Mouse (Mus musculus): ENCODE results near the gene Kdf1. TPM values are rescaled to one million over a fixed set of nuclear protein-coding genes. Genes with fewer than 3 reads are reported as not detected.

Kdf1 gene
- polyA plus RNA-seq, 1 experiment from 2014 or later, result 4.1 TPM

DNA sequence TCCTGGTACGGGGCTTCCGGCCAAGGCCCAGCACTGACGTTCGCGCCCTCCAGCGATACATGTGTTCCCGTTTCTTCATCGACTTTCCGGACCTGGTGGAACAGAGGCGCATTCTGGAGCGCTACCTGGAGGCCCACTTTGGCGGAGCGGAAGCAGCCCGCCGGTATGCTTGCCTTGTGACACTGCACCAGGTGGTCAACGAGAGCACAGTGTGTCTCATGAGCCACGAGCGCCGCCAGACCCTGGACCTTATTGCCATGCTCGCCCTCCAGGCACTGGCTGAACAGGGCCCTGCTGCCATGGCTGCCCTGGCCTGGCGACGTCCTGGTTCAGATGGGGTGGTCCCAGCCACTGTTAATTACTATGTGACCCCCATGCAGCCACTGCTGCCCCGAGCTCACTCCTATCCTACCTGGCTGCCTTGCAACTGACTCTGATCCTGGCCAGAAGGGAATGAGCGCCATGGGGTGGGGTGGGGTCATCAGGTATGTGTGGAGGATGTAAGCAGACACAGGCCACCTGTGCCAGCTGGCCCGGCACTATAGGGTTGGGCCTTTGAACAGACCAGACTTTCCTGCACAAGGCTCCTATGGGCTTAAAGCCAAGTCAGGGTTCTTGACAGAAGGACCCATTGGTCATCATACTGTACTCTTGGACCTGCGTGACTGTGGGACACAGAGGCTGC is 31.9 kb upstream of the Kdf1 start:
- no peak overlapping the region for H3K4me3 ChIP-seq
- WGBS, result 92% methylated on average over 26 of the region's 26 CpGs

DNA sequence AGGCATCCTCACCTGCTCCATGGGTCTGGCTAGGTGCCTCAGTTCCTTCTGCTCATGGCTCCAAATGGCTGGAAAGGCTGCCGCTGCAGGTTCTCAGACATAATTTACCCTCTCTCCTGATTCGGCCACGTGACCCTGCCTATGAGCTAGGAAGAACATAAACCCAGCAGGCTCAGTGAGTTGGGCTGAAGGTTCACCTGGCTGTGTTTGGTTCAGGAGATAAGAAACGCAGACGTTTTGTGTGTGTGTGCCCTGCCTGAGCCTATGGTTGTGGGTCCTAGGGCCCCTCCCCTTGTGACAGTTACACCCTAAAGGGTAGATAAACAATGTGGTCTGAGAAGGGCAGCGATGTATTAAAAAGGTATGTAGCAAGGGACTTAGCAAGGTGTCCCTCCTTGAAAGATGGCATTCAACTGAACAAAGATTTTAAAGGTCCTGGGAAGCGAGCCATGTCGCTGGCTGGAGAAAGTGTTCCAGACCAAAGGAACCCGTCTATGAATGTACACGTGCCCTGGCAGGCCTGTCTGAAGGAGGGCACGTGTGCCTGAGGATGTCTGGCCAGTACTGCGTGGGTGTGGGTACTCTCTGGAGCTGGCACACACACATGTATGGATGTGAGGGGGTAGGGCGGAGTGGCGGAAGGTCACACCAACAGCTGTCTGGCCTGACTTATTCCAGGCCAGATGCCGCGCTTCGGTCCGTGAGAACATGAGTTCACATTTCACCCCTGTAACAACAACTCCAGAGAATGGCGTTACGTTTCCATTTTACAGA is 30.0 kb upstream of the Kdf1 start:
- WGBS, result 86% methylated on average over 20 of the region's 20 CpGs
- Histone ChIP-seq H3K4me3 (no peak overlapping the region), H3K9me3 (no peaks in the 10 kb centered on the region), H3K27me3 (ENCODE audit: poor library complexity, severe bottlenecking) (peaks cover 24% of the 10 kb centered on the region), H3K27ac (no peak overlapping the region), H3K4me1 (peaks cover 41% of the 10 kb centered on the region), H3K36me3 (replicated peaks) (no peaks in the 10 kb centered on the region)
- no peak for DNase-seq (ENCODE audit: extremely low spot score, low spot score)

More for the DNA sequence above, 31.9 kb upstream of the Kdf1 start:
- no peaks in the 10 kb centered on the region for H3K9me3 ChIP-seq
- H3K27me3 ChIP-seq (ENCODE audit: poor library complexity, severe bottlenecking), result peaks cover 35% of the 10 kb centered on the region
- H3K36me3 ChIP-seq (replicated peaks), result no peaks in the 10 kb centered on the region
- peaks cover 36% of the 10 kb centered on the region for H3K4me1 ChIP-seq
- H3K27ac ChIP-seq, result no peak overlapping the region
- DNase-seq (ENCODE audit: extremely low spot score, low spot score), result no peak

DNA sequence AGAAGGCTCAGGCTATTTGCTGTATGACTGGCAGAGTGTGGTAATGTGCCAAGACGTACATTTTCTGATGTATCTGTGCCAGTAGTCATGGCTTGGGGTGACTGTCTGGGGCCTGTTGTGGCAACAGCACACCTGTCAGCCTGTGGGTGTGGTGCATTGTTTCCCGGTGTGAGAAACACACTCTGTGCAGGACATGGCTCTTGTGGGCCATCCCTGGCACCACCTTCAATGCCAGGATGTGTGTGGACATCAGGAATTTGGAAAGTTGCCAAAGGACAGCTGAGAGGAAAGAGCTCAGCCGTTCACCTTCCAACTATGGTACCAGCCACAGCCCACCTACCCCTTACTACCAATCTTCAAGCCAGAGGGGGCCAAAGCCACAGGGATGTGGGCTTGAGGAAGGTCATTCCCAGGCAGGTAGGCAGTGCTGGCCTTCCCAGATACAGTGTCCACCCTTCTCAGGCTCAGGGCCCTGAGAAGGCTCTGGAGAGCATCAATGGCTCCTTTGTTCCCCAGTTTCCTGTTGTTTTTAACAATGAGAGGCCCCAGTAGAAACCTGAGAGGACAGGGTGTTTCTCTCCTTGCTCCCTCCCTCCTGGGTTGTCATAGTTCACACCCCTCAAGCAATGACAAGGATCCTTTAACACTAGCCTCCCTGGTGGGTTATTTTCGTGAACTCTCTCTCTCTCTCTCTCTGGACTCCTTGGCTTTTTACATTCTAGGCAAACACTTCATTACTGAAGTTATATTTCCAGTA is 29.1 kb upstream of the Kdf1 start:
- no peak for DNase-seq (ENCODE audit: extremely low spot score, low spot score)
- WGBS, result 67% methylated on average over 4 of the region's 4 CpGs
- no peaks in the 10 kb centered on the region for H3K9me3 ChIP-seq
- peak overlapping the region; percentile 6; the same call in 1 of the 2 replicates for H3K27ac ChIP-seq
- peaks cover 40% of the 10 kb centered on the region for H3K4me1 ChIP-seq
- H3K27me3 ChIP-seq (ENCODE audit: poor library complexity, severe bottlenecking), result peaks cover 24% of the 10 kb centered on the region
- H3K36me3 ChIP-seq (replicated peaks), result no peaks in the 10 kb centered on the region
- H3K4me3 ChIP-seq, result no peak overlapping the region

DNA sequence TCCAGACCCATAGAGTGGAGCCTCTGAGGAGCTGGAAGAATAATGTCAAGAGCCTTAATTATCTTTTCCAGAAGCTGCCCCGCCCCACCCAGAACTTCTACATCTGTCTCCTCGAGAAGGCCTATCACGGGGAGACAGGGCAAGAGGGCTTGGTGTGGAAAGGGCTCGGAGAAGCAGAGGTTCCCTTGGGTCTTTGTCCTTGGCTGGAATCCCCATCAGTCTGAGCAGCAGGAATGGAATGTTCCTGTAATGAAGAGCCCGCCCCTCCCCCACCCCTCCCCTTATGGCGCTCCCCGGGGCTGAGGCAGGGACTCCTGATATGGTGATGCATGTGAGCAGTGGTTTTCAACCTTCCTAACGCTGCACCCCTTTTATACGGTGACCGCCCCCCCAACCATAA is 27.0 kb upstream of the Kdf1 start:
- H3K27me3 ChIP-seq (ENCODE audit: poor library complexity, severe bottlenecking), result peaks cover 38% of the 10 kb centered on the region
- H3K36me3 ChIP-seq (replicated peaks), result no peaks in the 10 kb centered on the region
- no peak for DNase-seq (ENCODE audit: extremely low spot score, low spot score)
- H3K4me1 ChIP-seq, result peaks cover 39% of the 10 kb centered on the region
- no peak overlapping the region for H3K27ac ChIP-seq
- WGBS, result 39% methylated on average over 10 of the region's 10 CpGs
- H3K4me3 ChIP-seq, result no peak overlapping the region
- no peaks in the 10 kb centered on the region for H3K9me3 ChIP-seq

DNA sequence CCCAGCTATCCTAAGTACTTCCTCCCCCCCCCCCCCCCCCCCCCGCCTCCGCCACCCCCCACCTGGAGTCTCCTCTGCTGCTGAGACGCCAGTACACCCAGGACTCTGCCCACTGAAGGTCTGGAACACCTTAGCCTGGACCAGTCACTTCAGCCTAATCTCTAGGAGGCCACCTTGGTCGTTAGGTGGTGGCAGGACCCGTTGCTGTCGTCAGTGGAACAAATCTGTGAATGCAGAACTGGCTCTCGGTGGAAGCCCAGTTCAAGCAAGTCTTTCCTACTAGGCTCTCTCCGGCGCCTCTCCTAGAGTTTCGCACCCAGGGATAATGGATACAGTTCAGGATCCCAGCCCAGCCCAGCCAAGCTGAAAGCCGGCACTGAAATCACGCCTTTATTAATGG is 24.9 kb upstream of the Kdf1 start:
- peaks cover 51% of the 10 kb centered on the region for H3K4me1 ChIP-seq
- no peaks in the 10 kb centered on the region for H3K9me3 ChIP-seq
- H3K4me3 ChIP-seq, result peak overlapping the region; percentile 44
- WGBS, result 23% methylated on average over 9 of the region's 12 CpGs
- DNase-seq (ENCODE audit: extremely low spot score, low spot score), result no peak
- no peaks in the 10 kb centered on the region for H3K36me3 ChIP-seq (replicated peaks)
- H3K27me3 ChIP-seq (ENCODE audit: poor library complexity, severe bottlenecking), result peaks cover 59% of the 10 kb centered on the region
- no peak overlapping the region for H3K27ac ChIP-seq

DNA sequence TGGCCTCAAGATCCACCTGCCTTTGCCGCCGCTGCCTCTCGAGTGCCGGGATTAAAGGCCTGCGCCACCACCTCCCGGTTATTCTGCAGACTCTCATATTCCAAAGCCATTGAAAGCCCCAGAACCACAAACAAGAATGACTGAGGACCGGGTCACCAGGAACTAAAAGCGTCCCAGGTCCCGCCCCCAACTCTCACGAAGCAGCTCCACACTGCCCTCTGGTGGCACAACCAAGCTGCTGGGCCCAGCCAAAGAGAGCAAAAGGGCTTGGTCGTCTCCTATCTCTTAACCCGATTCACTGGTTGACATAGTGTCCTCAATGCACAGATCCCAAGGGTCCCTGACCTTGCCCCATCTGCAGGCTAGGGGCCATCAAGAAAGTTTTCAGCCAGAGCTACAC is 24.3 kb upstream of the Kdf1 start:
- Histone ChIP-seq H3K27ac (no peak overlapping the region), H3K27me3 (ENCODE audit: poor library complexity, severe bottlenecking) (peaks cover 64% of the 10 kb centered on the region), H3K4me3 (peak overlapping the region; percentile 44), H3K9me3 (no peaks in the 10 kb centered on the region), H3K4me1 (peaks cover 51% of the 10 kb centered on the region), H3K36me3 (replicated peaks) (no peaks in the 10 kb centered on the region)
- peak; percentile 90 for DNase-seq (ENCODE audit: extremely low spot score, low spot score)
- 2% methylated on average over 12 of the region's 12 CpGs for WGBS

DNA sequence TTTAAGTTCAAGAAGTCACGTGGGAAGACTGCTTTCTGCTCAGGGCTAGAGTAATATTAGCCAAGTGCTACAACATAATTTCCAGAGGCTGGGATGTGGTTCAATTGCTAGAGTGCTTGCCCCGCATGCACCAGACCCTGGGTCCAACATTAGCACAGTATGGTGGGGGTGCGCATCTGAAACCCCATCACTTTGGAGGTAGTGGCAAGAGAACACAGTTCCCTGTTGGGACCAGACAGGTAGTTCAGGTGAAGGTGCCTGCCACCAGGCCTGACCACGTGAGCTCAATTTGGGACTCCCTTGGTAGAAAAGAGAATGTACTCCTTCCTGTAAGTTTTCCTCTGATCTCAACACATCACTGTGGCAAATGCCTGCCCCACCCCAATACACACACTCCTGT is 23.9 kb upstream of the Kdf1 start:
- Histone ChIP-seq H3K27me3 (ENCODE audit: poor library complexity, severe bottlenecking) (peaks cover 68% of the 10 kb centered on the region), H3K36me3 (replicated peaks) (no peaks in the 10 kb centered on the region), H3K4me1 (peaks cover 48% of the 10 kb centered on the region), H3K4me3 (no peak overlapping the region), H3K27ac (no peak overlapping the region), H3K9me3 (no peaks in the 10 kb centered on the region)
- WGBS, result 66% methylated on average over 4 of the region's 4 CpGs
- no peak for DNase-seq (ENCODE audit: extremely low spot score, low spot score)

DNA sequence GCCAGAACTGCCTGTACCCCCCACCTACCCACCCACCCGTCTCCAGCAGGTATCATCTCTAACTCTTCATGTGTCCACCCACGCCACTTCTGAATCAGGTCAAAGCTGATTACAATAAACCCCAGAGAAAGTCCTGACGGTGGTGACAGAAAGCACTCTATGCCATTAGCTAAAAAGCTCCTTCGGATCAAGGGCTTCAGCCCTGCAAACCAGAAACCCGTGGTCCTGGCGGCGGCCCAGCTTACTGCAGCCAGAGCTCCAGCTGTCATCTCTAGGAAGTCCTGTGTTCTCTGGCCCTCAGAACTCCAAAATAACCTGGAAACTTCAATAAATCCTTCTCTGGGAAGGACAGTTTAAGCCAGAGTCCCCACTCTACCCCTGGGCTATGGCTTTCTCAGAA is 23.1 kb upstream of the Kdf1 start:
- Histone ChIP-seq H3K27me3 (ENCODE audit: poor library complexity, severe bottlenecking) (peaks cover 77% of the 10 kb centered on the region), H3K9me3 (no peaks in the 10 kb centered on the region), H3K36me3 (replicated peaks) (no peaks in the 10 kb centered on the region), H3K27ac (no peak overlapping the region), H3K4me3 (no peak overlapping the region), H3K4me1 (peaks cover 46% of the 10 kb centered on the region)
- no peak for DNase-seq (ENCODE audit: extremely low spot score, low spot score)
- WGBS, result 33% methylated on average over 7 of the region's 7 CpGs

DNA sequence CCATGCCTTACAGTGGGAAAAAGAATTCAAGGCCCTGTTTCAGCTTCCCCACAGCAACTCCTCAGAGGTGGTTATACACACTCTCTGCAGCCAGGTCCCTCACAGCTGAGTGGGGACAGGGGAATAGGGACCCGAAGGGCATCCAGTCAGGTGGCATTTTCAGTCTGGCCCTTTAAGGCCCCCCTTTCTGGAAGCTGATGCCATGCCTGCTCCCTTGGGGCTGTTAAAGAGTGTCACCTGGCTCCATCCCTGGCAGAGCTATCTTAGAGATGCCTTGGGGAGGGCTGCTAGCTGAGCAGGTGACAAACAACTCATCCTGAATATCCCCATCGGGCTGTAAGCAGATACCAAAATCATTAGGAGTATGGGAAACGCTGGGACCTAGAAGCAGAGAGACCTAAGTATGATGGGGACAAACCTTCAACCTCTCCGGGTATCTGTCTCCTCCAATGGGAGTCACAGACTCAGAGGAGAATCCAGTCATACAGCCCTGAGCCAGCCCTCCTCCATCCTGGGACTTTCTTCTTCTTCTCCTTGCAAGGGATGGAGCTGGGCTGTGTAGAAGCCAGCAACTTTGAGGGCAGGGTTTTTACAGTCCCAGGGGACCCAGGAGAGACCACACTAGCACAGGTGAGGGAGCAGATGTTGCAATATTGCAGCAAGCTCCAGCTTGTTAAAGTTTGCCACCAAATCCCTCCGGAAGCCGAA is 21.9 kb upstream of the Kdf1 start:
- no peaks in the 10 kb centered on the region for H3K36me3 ChIP-seq (replicated peaks)
- DNase-seq (ENCODE audit: extremely low spot score, low spot score), result no peak
- 30% methylated on average over 6 of the region's 6 CpGs for WGBS
- H3K27ac ChIP-seq, result no peak overlapping the region
- peak overlapping the region; percentile 73 for H3K4me3 ChIP-seq
- peaks cover 41% of the 10 kb centered on the region for H3K4me1 ChIP-seq
- no peaks in the 10 kb centered on the region for H3K9me3 ChIP-seq
- H3K27me3 ChIP-seq (ENCODE audit: poor library complexity, severe bottlenecking), result peaks cover 89% of the 10 kb centered on the region

DNA sequence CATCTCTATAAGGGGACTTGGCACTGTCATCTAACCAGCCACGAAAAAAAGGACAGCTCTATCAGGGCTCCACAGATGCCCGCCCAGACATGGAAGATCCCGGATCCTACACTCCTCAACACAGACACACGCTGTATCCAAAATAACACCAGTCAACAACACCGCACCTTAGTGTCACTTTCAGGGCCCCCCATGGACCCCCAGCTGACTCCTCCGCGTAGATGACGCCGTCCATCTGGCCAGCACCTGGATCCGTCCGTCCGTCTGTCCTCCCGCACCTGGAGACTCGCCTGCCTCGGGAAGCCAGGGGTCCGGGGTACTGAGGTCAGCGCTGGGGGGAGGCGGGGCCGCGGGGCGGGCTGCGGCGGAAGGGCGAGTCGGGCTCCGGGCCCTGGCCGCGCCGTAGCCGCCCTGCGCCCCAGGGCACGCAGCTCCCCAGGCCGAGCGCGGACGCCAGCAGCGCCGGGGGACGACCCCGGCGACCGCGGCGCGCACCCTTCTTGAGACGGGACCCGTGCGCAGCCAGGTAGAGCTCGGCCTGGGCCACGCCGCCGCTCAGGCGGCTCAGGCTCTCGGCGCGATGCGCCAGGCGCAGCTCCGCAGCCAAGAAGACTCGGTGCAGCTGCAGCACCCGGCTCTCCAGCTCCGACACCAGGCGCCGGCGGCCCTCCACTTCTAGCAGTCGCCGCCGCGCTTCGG is 21.2 kb upstream of the Kdf1 start:
- no peaks in the 10 kb centered on the region for H3K9me3 ChIP-seq
- WGBS, result under 1% methylated on average over 70 of the region's 70 CpGs
- no peak for DNase-seq (ENCODE audit: extremely low spot score, low spot score)
- H3K4me1 ChIP-seq, result peaks cover 38% of the 10 kb centered on the region
- peak overlapping the region; percentile 73 for H3K4me3 ChIP-seq
- H3K27me3 ChIP-seq (ENCODE audit: poor library complexity, severe bottlenecking), result peaks cover 96% of the 10 kb centered on the region
- H3K27ac ChIP-seq, result peak overlapping the region; percentile 73
- no peaks in the 10 kb centered on the region for H3K36me3 ChIP-seq (replicated peaks)

DNA sequence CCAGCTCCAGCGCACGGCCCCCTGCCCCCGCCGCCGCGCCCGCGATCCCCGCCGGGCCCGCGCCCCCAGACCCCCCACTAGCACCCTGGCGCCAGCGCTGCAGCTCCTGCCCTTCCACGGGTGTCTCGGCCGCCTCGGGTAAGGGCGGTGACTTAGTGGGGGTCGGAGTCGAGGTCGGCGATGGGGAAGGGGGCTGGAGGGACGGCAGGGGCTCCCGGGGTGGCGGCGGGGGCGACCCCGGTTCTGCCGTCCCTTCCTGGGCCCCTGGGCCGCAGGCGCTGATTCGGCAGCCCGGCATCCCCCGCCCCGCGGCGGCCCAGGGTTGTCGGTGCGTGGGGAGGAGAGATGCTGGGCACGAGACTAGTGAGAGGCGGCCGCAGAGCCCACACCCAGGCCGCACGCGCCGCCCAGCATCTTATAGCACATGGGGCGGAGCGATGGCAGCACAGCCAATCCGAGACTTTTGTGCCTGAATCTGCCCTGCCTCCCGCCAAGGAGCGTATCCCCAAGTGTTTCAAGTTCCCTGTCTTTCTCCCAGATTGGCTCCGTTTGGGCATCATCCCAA is 20.5 kb upstream of the Kdf1 start, which contains the start of gene Trnp1:
Trnp1 (minus strand) TSS at position 391 of the 565 bp plus-strand sequence.
- Histone ChIP-seq H3K27ac (peak within 1 kb of the TSS; percentile 73), H3K36me3 (replicated peaks) (no peaks in the 10 kb centered on the region), H3K27me3 (ENCODE audit: poor library complexity, severe bottlenecking) (peaks cover 99% of the 10 kb centered on the region), H3K9me3 (no peaks in the 10 kb centered on the region), H3K4me3 (peak within 1 kb of the TSS; percentile 73), H3K4me1 (peaks cover 38% of the 10 kb centered on the region)
- peak; percentile 79 for DNase-seq (ENCODE audit: extremely low spot score, low spot score)
- under 1% methylated on average over 53 of the region's 53 CpGs for WGBS
